Mouse (Mus musculus) myocyte (in vitro differentiated cells): ENCODE results near the gene Srd5a1.

Experiments
- E2F4 ChIP-seq: IDR thresholded peaks from one replicate; pipeline ENCODE4 v1.6.1; 2011; ENCODE audit warnings: mild to moderate bottlenecking, control low read depth, moderate library complexity; ENCODE audit not compliant: insufficient read depth
- MAX ChIP-seq: IDR thresholded peaks from one replicate; pipeline ENCODE4 v1.6.1; 2011; ENCODE audit warnings: low read depth, mild to moderate bottlenecking, control low read depth
- MYOD1 ChIP-seq, 3 experiments: IDR thresholded peaks; one replicate each; pipeline ENCODE4 v1.6.1; 2011; ENCODE audit warnings: control low read depth in 2 of 3, low read depth in 2 of 3, mild to moderate bottlenecking in 2 of 3, moderate library complexity in 1 of 3; ENCODE audit not compliant: insufficient read length in 2 of 3, control insufficient read depth in 1 of 3
- POLR2A ChIP-seq: IDR thresholded peaks from one replicate; pipeline ENCODE4 v1.6.1; 2011; ENCODE audit warnings: low read depth, mild to moderate bottlenecking, control low read depth, moderate library complexity; ENCODE audit not compliant: insufficient read length
- TCF12 ChIP-seq: IDR thresholded peaks from one replicate; pipeline ENCODE4 v1.6.1; 2011; ENCODE audit warnings: mild to moderate bottlenecking, control low read depth; ENCODE audit not compliant: poor library complexity, insufficient read depth, severe bottlenecking
- USF1 ChIP-seq: IDR thresholded peaks from one replicate; pipeline ENCODE4 v1.6.1; 2011; ENCODE audit warnings: low read depth, mild to moderate bottlenecking, control low read depth, moderate library complexity

DNA sequence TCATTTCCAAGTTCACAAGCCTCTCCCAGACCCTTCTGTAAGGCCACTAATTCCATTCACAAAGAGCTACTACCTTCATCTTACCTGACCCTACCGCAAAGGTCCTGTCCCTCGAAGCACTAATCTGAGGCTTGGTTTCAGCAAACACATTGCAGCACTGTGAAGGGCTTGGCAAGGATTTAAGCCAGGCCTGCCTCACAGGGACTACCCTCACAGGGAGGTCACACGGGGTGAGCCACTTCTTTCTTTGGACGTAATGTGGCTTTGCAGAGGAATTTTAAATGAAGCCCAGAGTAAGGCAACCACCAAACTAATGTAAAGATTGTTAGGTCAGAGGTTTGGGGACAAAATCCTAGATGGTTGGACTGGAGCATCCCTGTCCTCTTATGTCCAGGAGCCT is 29.3 kb upstream of the Srd5a1 start:
- TF ChIP-seq POLR2A (no peak), E2F4 (no peak), MYOD1 (IDR thresholded peaks at IDR 0.05; ENCODE audit: control insufficient read depth in 1 of 3, insufficient read length in 2 of 3, low read depth in 2 of 3) (no peak), MAX (no peak), USF1 (no peak), TCF12 (no peak)
